Mouse (Mus musculus) lung, postnatal 0 days (tissue): ENCODE measurements at regions not wholly inside any gene's neighbourhood (a gene's known extent, or its start where the extent isn't known, plus 50 kb on each side); places are given as distances from the start of the nearest gene placed in this dataset.

Experiments used
- CTCF ChIP-seq: IDR thresholded peaks from 2 replicates; pipeline ENCODE4 v1.5.1; 2016; ENCODE audit warnings: antibody characterized with exemption, mild to moderate bottlenecking
- EP300 ChIP-seq: IDR thresholded peaks from 2 replicates; pipeline ENCODE4 v1.6.1; 2016; ENCODE audit warnings: antibody characterized with exemption, mild to moderate bottlenecking, control low read depth

DNA sequence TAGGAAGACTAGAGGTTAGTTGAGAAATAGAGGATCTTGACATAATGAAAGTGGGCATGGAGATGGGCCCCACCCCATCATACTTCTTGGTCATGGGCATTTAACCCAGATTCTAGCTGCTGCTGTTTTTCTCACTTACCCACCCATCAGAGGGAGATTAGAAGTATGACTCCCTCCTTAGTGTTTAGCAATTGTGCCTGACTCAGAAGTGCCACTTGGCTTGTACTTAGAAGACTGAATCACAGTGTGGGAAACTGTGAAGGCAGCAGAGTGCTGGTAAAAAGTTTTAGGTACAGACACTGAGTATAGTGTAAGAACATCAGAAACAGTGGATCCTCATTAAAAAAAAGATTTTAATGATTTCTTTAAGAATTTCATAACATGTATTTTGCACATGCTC, 100.5 kb downstream of the Edem1 start:
- TF ChIP-seq CTCF (no peak), EP300 (no peak)
